Mouse (Mus musculus): Measurements from ENCODE around the gene Gckr. TPM values are rescaled to one million over a fixed set of nuclear protein-coding genes. Genes with fewer than 3 reads are reported as not detected.

Gene Gckr
- polyA plus RNA-seq, 1 experiment: 0.05 TPM

DNA sequence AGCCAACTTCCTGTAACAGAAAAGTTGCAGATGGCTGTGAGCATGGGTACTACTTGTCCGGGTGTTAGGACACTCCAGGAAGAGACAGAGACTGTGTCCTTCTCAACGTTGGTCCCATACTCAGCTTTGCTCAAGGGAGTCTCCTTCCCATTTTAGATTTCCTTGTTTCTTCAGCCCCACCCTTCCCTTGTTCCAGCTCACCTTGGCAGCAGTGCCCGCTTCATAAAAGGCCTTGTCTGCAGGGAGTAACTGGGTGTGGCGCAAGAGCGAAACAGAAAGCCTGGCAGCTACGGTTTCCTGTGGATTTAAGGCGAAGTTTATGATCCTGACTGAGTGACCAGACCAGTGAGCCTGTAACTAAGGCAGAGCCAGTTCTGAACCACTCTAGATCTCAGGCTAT, 42.8 kb upstream of the Gckr start:
- Histone ChIP-seq H3K36me3 (ENCODE audit: control insufficient read depth, insufficient read depth, low read length) (peaks cover 20% of the 10 kb centered on the region), H3K4me3 (ENCODE audit: control insufficient read depth, insufficient read depth, low read length) (no peak overlapping the region), H3K27ac (ENCODE audit: control insufficient read depth, insufficient read depth, low read length) (no peak overlapping the region)

DNA sequence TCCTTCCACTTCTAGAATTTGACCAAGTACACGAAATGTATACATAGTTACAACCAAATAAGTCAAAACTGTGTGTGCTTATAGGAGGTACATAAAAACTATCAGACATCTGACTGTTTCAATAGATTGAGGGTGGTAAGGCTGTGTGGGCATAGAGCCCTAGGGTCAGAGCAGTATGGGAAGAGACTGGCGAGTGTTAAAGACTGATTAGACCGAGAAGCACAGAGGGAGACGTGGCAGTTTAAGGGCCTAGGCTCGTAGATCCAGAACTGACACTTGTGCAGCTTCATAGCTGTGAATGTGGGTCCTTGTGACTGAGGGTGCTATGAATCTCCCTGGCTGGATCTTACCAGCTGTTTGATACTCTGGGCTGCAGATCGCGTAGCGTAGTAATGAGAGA, 42.3 kb upstream of the Gckr start:
- no peaks in the 10 kb centered on the region for H3K27me3 ChIP-seq (ENCODE audit: control insufficient read depth, insufficient read depth, low read length)
- H3K4me1 ChIP-seq (replicated peaks; ENCODE audit: control insufficient read depth, insufficient read depth, low read length): 0 out of 2 replicates have a peak, but pooled peaks cover 2% of the 10 kb centered on the region
- WGBS: 96% methylated on average over 8 of the region's 8 CpGs
- DNase-seq: no peak
- no peak overlapping the region for H3K27ac ChIP-seq (ENCODE audit: control insufficient read depth, insufficient read depth, low read length)
- TF ChIP-seq CTCF (IDR thresholded peaks at IDR 0.05; ENCODE audit: borderline replicate concordance, control insufficient read depth, extremely low read depth, insufficient read depth, low read length, poor library complexity) (no peak), POLR2A (IDR thresholded peaks at IDR 0.05; ENCODE audit: control insufficient read depth, extremely low read depth, insufficient read depth, low read length, poor library complexity) (no peak)
- peaks cover 16% of the 10 kb centered on the region for H3K36me3 ChIP-seq (ENCODE audit: control insufficient read depth, insufficient read depth, low read length)
- H3K4me3 ChIP-seq (ENCODE audit: control insufficient read depth, insufficient read depth, low read length): no peak overlapping the region

More for the DNA sequence above, 42.8 kb upstream of the Gckr start:
- Histone ChIP-seq H3K27me3 (ENCODE audit: control insufficient read depth, insufficient read depth, low read length) (no peaks in the 10 kb centered on the region), H3K4me1 (replicated peaks; ENCODE audit: control insufficient read depth, insufficient read depth, low read length) (0 out of 2 replicates have a peak, but pooled peaks cover 2% of the 10 kb centered on the region)
- 84% methylated on average over 7 of the region's 7 CpGs for WGBS
- no peak for TF ChIP-seq CTCF (IDR thresholded peaks at IDR 0.05; ENCODE audit: borderline replicate concordance, control insufficient read depth, extremely low read depth, insufficient read depth, low read length, poor library complexity)
- no peak for TF ChIP-seq POLR2A (IDR thresholded peaks at IDR 0.05; ENCODE audit: control insufficient read depth, extremely low read depth, insufficient read depth, low read length, poor library complexity)
- DNase-seq: no peak

- DNase-seq: no peak
- Histone ChIP-seq H3K4me3 (ENCODE audit: control insufficient read depth, insufficient read depth, low read length) (no peak overlapping the region), H3K27ac (ENCODE audit: control insufficient read depth, insufficient read depth, low read length) (no peak overlapping the region), H3K36me3 (ENCODE audit: control insufficient read depth, insufficient read depth, low read length) (peaks cover 11% of the 10 kb centered on the region), H3K4me1 (replicated peaks; ENCODE audit: control insufficient read depth, insufficient read depth, low read length) (0 out of 2 replicates have a peak, but pooled peaks cover 2% of the 10 kb centered on the region), H3K27me3 (ENCODE audit: control insufficient read depth, insufficient read depth, low read length) (no peaks in the 10 kb centered on the region)
- TF ChIP-seq POLR2A (IDR thresholded peaks at IDR 0.05; ENCODE audit: control insufficient read depth, extremely low read depth, insufficient read depth, low read length, poor library complexity) (no peak), CTCF (IDR thresholded peaks at IDR 0.05; ENCODE audit: borderline replicate concordance, control insufficient read depth, extremely low read depth, insufficient read depth, low read length, poor library complexity) (no peak)
- 98% methylated on average over 2 of the region's 2 CpGs for WGBS
Observed at GRCm38 (mm10) chr5:31255381-31255780, 41.9 kb upstream of the Gckr start.

DNA sequence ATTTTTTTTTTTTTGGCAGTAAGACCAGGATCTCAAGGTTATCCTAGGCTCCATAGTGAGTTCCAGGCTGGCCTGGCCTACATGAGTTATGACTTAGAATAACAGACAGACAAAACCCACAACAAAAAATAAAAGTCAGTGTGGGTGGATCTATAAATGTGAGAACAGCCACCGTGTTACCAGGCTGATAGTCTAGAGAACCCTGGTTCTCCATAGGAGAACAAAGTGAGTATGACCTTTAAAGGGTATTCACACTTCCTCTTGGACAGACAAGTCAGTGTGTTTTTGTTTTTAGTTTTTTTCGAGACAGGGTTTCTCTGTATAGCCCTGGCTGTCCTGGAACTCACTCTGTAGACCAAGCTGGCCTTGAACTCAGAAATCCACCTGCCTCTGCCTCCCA, 41.3 kb upstream of the Gckr start:
- no peak for DNase-seq
- Histone ChIP-seq H3K4me1 (replicated peaks; ENCODE audit: control insufficient read depth, insufficient read depth, low read length) (0 out of 2 replicates have a peak, but pooled peaks cover 2% of the 10 kb centered on the region), H3K4me3 (ENCODE audit: control insufficient read depth, insufficient read depth, low read length) (no peak overlapping the region), H3K27ac (ENCODE audit: control insufficient read depth, insufficient read depth, low read length) (no peak overlapping the region), H3K36me3 (ENCODE audit: control insufficient read depth, insufficient read depth, low read length) (peaks cover 5% of the 10 kb centered on the region), H3K27me3 (ENCODE audit: control insufficient read depth, insufficient read depth, low read length) (no peaks in the 10 kb centered on the region)
- TF ChIP-seq CTCF (IDR thresholded peaks at IDR 0.05; ENCODE audit: borderline replicate concordance, control insufficient read depth, extremely low read depth, insufficient read depth, low read length, poor library complexity) (no peak), POLR2A (IDR thresholded peaks at IDR 0.05; ENCODE audit: control insufficient read depth, extremely low read depth, insufficient read depth, low read length, poor library complexity) (no peak)
- 64% methylated on average over 2 of the region's 2 CpGs for WGBS

DNA sequence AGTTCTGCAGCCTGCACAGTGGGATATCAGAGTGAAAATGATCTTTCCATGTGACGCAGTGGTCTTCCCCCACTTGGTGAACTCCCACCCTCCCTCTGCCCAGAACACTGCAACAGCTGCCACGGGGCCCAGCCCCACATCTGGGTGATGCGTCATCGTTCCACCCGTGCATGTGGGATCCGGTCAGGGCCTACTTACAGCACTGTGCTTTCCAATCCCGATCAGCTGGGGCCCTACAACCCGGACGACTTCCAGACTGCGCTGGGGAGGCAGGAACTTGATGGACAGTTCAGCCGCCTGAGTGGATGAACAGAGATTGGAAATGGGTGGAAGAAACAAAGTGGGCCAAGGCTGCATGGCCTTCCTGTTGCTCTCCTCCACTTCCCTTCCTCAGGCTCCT, 39.6 kb upstream of the Gckr start:
- no peak for DNase-seq
- no peaks in the 10 kb centered on the region for H3K36me3 ChIP-seq (ENCODE audit: control insufficient read depth, insufficient read depth, low read length)
- no peaks in the 10 kb centered on the region for H3K27me3 ChIP-seq (ENCODE audit: control insufficient read depth, insufficient read depth, low read length)
- 95% methylated on average over 11 of the region's 11 CpGs for WGBS
- no peak overlapping the region for H3K27ac ChIP-seq (ENCODE audit: control insufficient read depth, insufficient read depth, low read length)
- no peaks in the 10 kb centered on the region for H3K4me1 ChIP-seq (replicated peaks; ENCODE audit: control insufficient read depth, insufficient read depth, low read length)
- no peak overlapping the region for H3K4me3 ChIP-seq (ENCODE audit: control insufficient read depth, insufficient read depth, low read length)
- TF ChIP-seq POLR2A (IDR thresholded peaks at IDR 0.05; ENCODE audit: control insufficient read depth, extremely low read depth, insufficient read depth, low read length, poor library complexity) (no peak), CTCF (IDR thresholded peaks at IDR 0.05; ENCODE audit: borderline replicate concordance, control insufficient read depth, extremely low read depth, insufficient read depth, low read length, poor library complexity) (no peak)

- DNase-seq: no peak
- no peaks in the 10 kb centered on the region for H3K27me3 ChIP-seq (ENCODE audit: control insufficient read depth, insufficient read depth, low read length)
- TF ChIP-seq CTCF (IDR thresholded peaks at IDR 0.05; ENCODE audit: borderline replicate concordance, control insufficient read depth, extremely low read depth, insufficient read depth, low read length, poor library complexity): no peak
- no peak for TF ChIP-seq POLR2A (IDR thresholded peaks at IDR 0.05; ENCODE audit: control insufficient read depth, extremely low read depth, insufficient read depth, low read length, poor library complexity)
- H3K4me3 ChIP-seq (ENCODE audit: control insufficient read depth, insufficient read depth, low read length): no peak overlapping the region
- no peak overlapping the region for H3K27ac ChIP-seq (ENCODE audit: control insufficient read depth, insufficient read depth, low read length)
- H3K36me3 ChIP-seq (ENCODE audit: control insufficient read depth, insufficient read depth, low read length): no peaks in the 10 kb centered on the region
- 90% methylated on average over 7 of the region's 7 CpGs for WGBS
- H3K4me1 ChIP-seq (replicated peaks; ENCODE audit: control insufficient read depth, insufficient read depth, low read length): no peaks in the 10 kb centered on the region
Observed at GRCm38 (mm10) chr5:31266101-31266500, 31.1 kb upstream of the Gckr start.

DNA sequence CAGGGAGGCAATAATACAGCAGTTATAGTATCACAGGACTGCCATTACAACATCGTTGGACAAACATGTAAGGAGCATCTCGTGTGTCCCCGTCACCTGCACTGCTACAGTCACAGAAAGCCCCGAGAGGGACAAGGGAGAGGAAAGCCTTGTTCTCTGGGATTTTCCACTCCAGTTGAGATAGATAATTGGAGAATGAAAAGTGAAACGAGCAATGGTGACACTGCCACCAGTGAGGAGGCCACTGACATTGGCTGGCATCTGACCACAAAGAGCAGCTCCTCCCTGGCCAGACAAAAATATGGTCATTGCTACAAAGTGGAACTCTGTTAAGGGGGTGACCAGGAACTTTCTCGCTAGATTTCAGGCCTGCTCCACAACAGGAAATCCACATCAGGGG, 29.6 kb upstream of the Gckr start:
- Histone ChIP-seq H3K36me3 (ENCODE audit: control insufficient read depth, insufficient read depth, low read length) (no peaks in the 10 kb centered on the region), H3K27me3 (ENCODE audit: control insufficient read depth, insufficient read depth, low read length) (no peaks in the 10 kb centered on the region), H3K4me1 (replicated peaks; ENCODE audit: control insufficient read depth, insufficient read depth, low read length) (no peaks in the 10 kb centered on the region), H3K27ac (ENCODE audit: control insufficient read depth, insufficient read depth, low read length) (no peak overlapping the region), H3K4me3 (ENCODE audit: control insufficient read depth, insufficient read depth, low read length) (no peak overlapping the region)
- DNase-seq: no peak
- 68% methylated on average over 6 of the region's 6 CpGs for WGBS
- TF ChIP-seq CTCF (IDR thresholded peaks at IDR 0.05; ENCODE audit: borderline replicate concordance, control insufficient read depth, extremely low read depth, insufficient read depth, low read length, poor library complexity): no peak
- no peak for TF ChIP-seq POLR2A (IDR thresholded peaks at IDR 0.05; ENCODE audit: control insufficient read depth, extremely low read depth, insufficient read depth, low read length, poor library complexity)

All from thymus, adult 2 months (tissue).